Mouse (Mus musculus) midbrain, embryonic 12.5 days (tissue): ENCODE data around the gene Kcnj9. TPM values are rescaled to one million over a fixed set of nuclear protein-coding genes. Genes with fewer than 3 reads are reported as not detected.

Source experiments
- ATAC-seq: fragments of 200-750 bp; cut with Nextera tagmentation; 2 replicates; pipeline ENCODE4 v1.8.0; 2017; ENCODE audit warnings: low read depth, moderate TSS enrichment, moderate library complexity; ENCODE audit not compliant: low FRiP score
- H3K27ac ChIP-seq: fragments of 300-500 bp; sonication (generic); replicated peaks from 2 replicates; pipeline ENCODE4 v1.5.1; 2016; ENCODE audit warnings: mild to moderate bottlenecking
- H3K27me3 ChIP-seq: fragments of 300-500 bp; sonication (generic); 2 replicates; pipeline ENCODE4 v1.6.1; 2016; ENCODE audit warnings: mild to moderate bottlenecking
- H3K36me3 ChIP-seq: fragments of 300-500 bp; sonication (generic); 2 replicates; pipeline ENCODE4 v1.6.1; 2016
- H3K4me1 ChIP-seq: fragments of 300-500 bp; sonication (generic); 2 replicates; pipeline ENCODE4 v1.6.1; 2016
- H3K4me2 ChIP-seq: fragments of 300-500 bp; sonication (generic); replicated peaks from 2 replicates; pipeline ENCODE4 v1.6.1; 2016; ENCODE audit warnings: mild to moderate bottlenecking, moderate library complexity
- H3K4me3 ChIP-seq: fragments of 300-500 bp; sonication (generic); 2 replicates; pipeline ENCODE4 v1.5.1; 2016; ENCODE audit warnings: mild to moderate bottlenecking
- H3K9ac ChIP-seq: fragments of 300-500 bp; sonication (generic); replicated peaks from 2 replicates; pipeline ENCODE4 v1.6.1; 2016; ENCODE audit warnings: mild to moderate bottlenecking, moderate library complexity
- H3K9me3 ChIP-seq: fragments of 300-500 bp; sonication (generic); 2 replicates; pipeline ENCODE4 v1.6.1; 2016; ENCODE audit warnings: mild to moderate bottlenecking
- WGBS: fragments of 180-500 bp; shearing (Covaris S2); methylation state at CpG from one replicate; pipeline ENCODE4 v1.1.7; 2016; 5-methylcytosine and 5-hydroxymethylcytosine counted together
- polyA plus RNA-seq: library from polyadenylated mRNA; unstranded; fragments of >200 nt; fragmentation: Nextera tagmentation; extraction: Ambion mirVana; gene quantifications from 2 replicates; pipeline ENCODE4 v1.2.1, GENCODE M21; 2016

The Kcnj9 gene
- polyA plus RNA-seq, 1 experiment from 2014 or later, result 2.7 TPM

GRCm38 (mm10) chr1:172299528-172299927, 29.6 kb downstream of the Kcnj9 start:
- H3K36me3 ChIP-seq, result no peaks in the 10 kb centered on the region
- no peak overlapping the region for H3K27ac ChIP-seq
- no peak overlapping the region for H3K9ac ChIP-seq
- no peak overlapping the region for H3K4me3 ChIP-seq
- H3K4me1 ChIP-seq, result peaks cover 55% of the 10 kb centered on the region
- WGBS, result 48% methylated on average over 7 of the region's 7 CpGs
- no peak for ATAC-seq
- peaks cover 39% of the 10 kb centered on the region for H3K27me3 ChIP-seq
- H3K4me2 ChIP-seq, result no peak overlapping the region
- H3K9me3 ChIP-seq, result no peaks in the 10 kb centered on the region

- Histone ChIP-seq H3K4me3 (no peak within 1 kb of the TSS), H3K4me2 (peak within 1 kb of the TSS; percentile 34), H3K27ac (0 out of 2 replicates have a peak within 1 kb of the TSS, but pooled peaks have one; percentile 26), H3K27me3 (peaks cover 39% of the 10 kb centered on the region), H3K4me1 (peaks cover 51% of the 10 kb centered on the region), H3K9me3 (no peaks in the 10 kb centered on the region), H3K36me3 (no peaks in the 10 kb centered on the region), H3K9ac (0 out of 2 replicates have a peak within 1 kb of the TSS, but pooled peaks have one; percentile 2)
- ATAC-seq, result peak; percentile 28; the same call in 1 of the 2 replicates
- WGBS, result 13% methylated on average over 16 of the region's 16 CpGs
These were observed 31.2 kb downstream of the Kcnj9 start, which contains the start of gene Atp1a2 for GRCm38 (mm10) chr1:172297611-172298537. Atp1a2 (minus strand) TSS chr1:172298064.

- H3K9me3 ChIP-seq, result no peaks in the 10 kb centered on the region
- ATAC-seq, result no peak
- H3K36me3 ChIP-seq, result no peaks in the 10 kb centered on the region
- WGBS, result 81% methylated on average over 6 of the region's 6 CpGs
- no peak overlapping the region for H3K4me3 ChIP-seq
- peaks cover 45% of the 10 kb centered on the region for H3K4me1 ChIP-seq
- peaks cover 39% of the 10 kb centered on the region for H3K27me3 ChIP-seq
- H3K9ac ChIP-seq, result 0 out of 2 replicates have a peak overlapping the region, but pooled peaks have one; percentile 2
- no peak overlapping the region; the same call in 1 of the 2 replicates for H3K27ac ChIP-seq
- peak overlapping the region; percentile 34; the same call in 1 of the 2 replicates for H3K4me2 ChIP-seq
These were observed 32.2 kb downstream of the Kcnj9 start for GRCm38 (mm10) chr1:172296816-172297510.

GRCm38 (mm10) chr1:172295751-172296197, 33.3 kb downstream of the Kcnj9 start:
- H3K36me3 ChIP-seq, result no peaks in the 10 kb centered on the region
- peaks cover 35% of the 10 kb centered on the region for H3K4me1 ChIP-seq
- ATAC-seq, result peak; percentile 55
- no peaks in the 10 kb centered on the region for H3K9me3 ChIP-seq
- H3K27me3 ChIP-seq, result peaks cover 33% of the 10 kb centered on the region
- 54% methylated on average over 4 of the region's 4 CpGs for WGBS
- no peak overlapping the region for H3K4me2 ChIP-seq
- H3K4me3 ChIP-seq, result no peak overlapping the region
- 0 out of 2 replicates have a peak overlapping the region, but pooled peaks have one; percentile 4 for H3K27ac ChIP-seq
- H3K9ac ChIP-seq, result no peak overlapping the region; the same call in 1 of the 2 replicates

- H3K4me1 ChIP-seq, result peaks cover 35% of the 10 kb centered on the region
- no peak for ATAC-seq
- peaks cover 13% of the 10 kb centered on the region; the same call in 1 of the 2 replicates for H3K27me3 ChIP-seq
- no peaks in the 10 kb centered on the region for H3K36me3 ChIP-seq
- no peak overlapping the region for H3K4me2 ChIP-seq
- no peaks in the 10 kb centered on the region for H3K9me3 ChIP-seq
- no peak overlapping the region for H3K27ac ChIP-seq
- 95% methylated on average over 11 of the region's 11 CpGs for WGBS
- H3K4me3 ChIP-seq, result no peak overlapping the region
- no peak overlapping the region for H3K9ac ChIP-seq
These were observed 35.7 kb downstream of the Kcnj9 start for GRCm38 (mm10) chr1:172293449-172293848.

- WGBS, result 91% methylated on average over 2 of the region's 2 CpGs
- no peak overlapping the region for H3K27ac ChIP-seq
- H3K4me1 ChIP-seq, result peaks cover 30% of the 10 kb centered on the region
- no peaks in the 10 kb centered on the region for H3K9me3 ChIP-seq
- H3K36me3 ChIP-seq, result no peaks in the 10 kb centered on the region
- no peak overlapping the region for H3K4me2 ChIP-seq
- no peak overlapping the region for H3K4me3 ChIP-seq
- H3K9ac ChIP-seq, result no peak overlapping the region
- ATAC-seq, result no peak
- peaks cover 13% of the 10 kb centered on the region; the same call in 1 of the 2 replicates for H3K27me3 ChIP-seq
These were observed 36.2 kb downstream of the Kcnj9 start for GRCm38 (mm10) chr1:172292880-172293279.

- H3K27me3 ChIP-seq, result peaks cover 6% of the 10 kb centered on the region
- no peak overlapping the region for H3K4me3 ChIP-seq
- ATAC-seq, result no peak
- no peaks in the 10 kb centered on the region for H3K36me3 ChIP-seq
- no peak overlapping the region for H3K27ac ChIP-seq
- peaks cover under 1% of the 10 kb centered on the region; the same call in 1 of the 2 replicates for H3K4me1 ChIP-seq
- no peak overlapping the region for H3K4me2 ChIP-seq
- H3K9ac ChIP-seq, result no peak overlapping the region
- no peaks in the 10 kb centered on the region for H3K9me3 ChIP-seq
- WGBS, result 92% methylated on average over 3 of the region's 3 CpGs
These were observed 39.5 kb downstream of the Kcnj9 start for GRCm38 (mm10) chr1:172289617-172289946.

GRCm38 (mm10) chr1:172288900-172289616, 40.1 kb downstream of the Kcnj9 start:
- no peak overlapping the region for H3K4me3 ChIP-seq
- H3K36me3 ChIP-seq, result no peaks in the 10 kb centered on the region
- H3K27me3 ChIP-seq, result peaks cover 10% of the 10 kb centered on the region
- no peaks in the 10 kb centered on the region for H3K4me1 ChIP-seq
- 90% methylated on average over 11 of the region's 11 CpGs for WGBS
- ATAC-seq, result no peak
- H3K4me2 ChIP-seq, result no peak overlapping the region
- H3K9ac ChIP-seq, result no peak overlapping the region
- no peaks in the 10 kb centered on the region for H3K9me3 ChIP-seq
- no peak overlapping the region for H3K27ac ChIP-seq

- Histone ChIP-seq H3K4me3 (no peak overlapping the region), H3K9ac (no peak overlapping the region), H3K36me3 (no peaks in the 10 kb centered on the region), H3K9me3 (no peaks in the 10 kb centered on the region), H3K27me3 (peaks cover 10% of the 10 kb centered on the region; the same call in 1 of the 2 replicates), H3K27ac (no peak overlapping the region), H3K4me1 (no peaks in the 10 kb centered on the region), H3K4me2 (no peak overlapping the region)
- no peak for ATAC-seq
- 85% methylated on average over 5 of the region's 5 CpGs for WGBS
These were observed 42.4 kb downstream of the Kcnj9 start for GRCm38 (mm10) chr1:172286740-172287139.

GRCm38 (mm10) chr1:172284221-172284620, 44.9 kb downstream of the Kcnj9 start:
- no peak for ATAC-seq
- WGBS, result 86% methylated on average over 14 of the region's 14 CpGs
- Histone ChIP-seq H3K9ac (no peak overlapping the region), H3K27me3 (peaks cover 10% of the 10 kb centered on the region; the same call in 1 of the 2 replicates), H3K36me3 (no peaks in the 10 kb centered on the region), H3K4me2 (no peak overlapping the region), H3K4me1 (no peaks in the 10 kb centered on the region), H3K27ac (no peak overlapping the region), H3K9me3 (no peaks in the 10 kb centered on the region), H3K4me3 (no peak overlapping the region)

GRCm38 (mm10) chr1:172283073-172283472, 46.0 kb downstream of the Kcnj9 start:
- no peaks in the 10 kb centered on the region for H3K4me1 ChIP-seq
- ATAC-seq, result no peak
- H3K27ac ChIP-seq, result no peak overlapping the region
- no peaks in the 10 kb centered on the region for H3K9me3 ChIP-seq
- peaks cover 10% of the 10 kb centered on the region; the same call in 1 of the 2 replicates for H3K27me3 ChIP-seq
- H3K4me2 ChIP-seq, result no peak overlapping the region
- no peaks in the 10 kb centered on the region for H3K36me3 ChIP-seq
- no peak overlapping the region for H3K9ac ChIP-seq
- WGBS, result 85% methylated on average over 6 of the region's 6 CpGs
- H3K4me3 ChIP-seq, result no peak overlapping the region
